Mouse (Mus musculus) ES-Bruce4 (cell line): ENCODE measurements around the gene D430041D05Rik.

Experiments used
- CTCF ChIP-seq: IDR thresholded peaks from one replicate; pipeline ENCODE4 v1.8.1; 2011; ENCODE audit warnings: low read depth, low read length
- POLR2A ChIP-seq: IDR thresholded peaks from one replicate; pipeline ENCODE4 v1.8.1; 2011; ENCODE audit warnings: low read length; ENCODE audit not compliant: insufficient read depth

GRCm38 (mm10) chr2:104172695-104173348 lies 238.0 kb downstream of the D430041D05Rik start:
- TF ChIP-seq POLR2A (no peak), CTCF (no peak)
